In genomic region chrX:8891975-8892342, GRCm38 (mm10) we compare ENCODE assay signal across 9 mouse cellular contexts. TPM values are rescaled to one million over a fixed set of nuclear protein-coding genes. Genes with fewer than 3 reads are reported as not detected.
DNase-seq lines count a peak whose midpoint lies in the region; ATAC-seq and TF ChIP-seq lines count a peak whose summit lies in the region.
"Had no signal": no experiment of that assay in that cellular context is flagged by ENCODE, and none has a peak within 500 bp of the region (broad histone marks: within the 10 kb centered on the region; RNA-seq: fewer than 3 reads in every experiment).

No protein-coding gene starts in this region.

- no peaks in the 10 kb centered on the region for H3K9me3 ChIP-seq in heart, embryonic 14.5 days (ENCODE audit: control insufficient read depth, low read length)
- H3K9me3 ChIP-seq in hindbrain, embryonic 11.5 days (ENCODE audit: control insufficient read depth, low read length), result no peaks in the 10 kb centered on the region
- peaks cover 18% of the 10 kb centered on the region; the same call in 1 of the 2 replicates for H3K9me3 ChIP-seq in midbrain, embryonic 10.5 days (replicated peaks)

- peak overlapping the region in 1 of 2 experiments; percentile 55; a peak in 2 of 4 replicates for H3K4me3 ChIP-seq in heart, embryonic 14.5 days (ENCODE audit: control insufficient read depth in 1 of 2, insufficient read depth in 1 of 2, low read depth in 1 of 2, low read length in 2 of 2)
- peak overlapping the region; percentile 75 for H3K4me3 ChIP-seq in bone marrow macrophage, adult 2 months (ENCODE audit: insufficient read depth, low read length)
- H3K4me3 ChIP-seq in hindbrain, embryonic 11.5 days (ENCODE audit: low read depth, low read length), result peak overlapping the region; percentile 50
- peak overlapping the region; percentile 62 for H3K4me3 ChIP-seq in midbrain, embryonic 10.5 days

- no peak for DNase-seq in heart, adult 9 months (ENCODE audit: low spot score in 2 of 2)
- peak; percentile 2 for DNase-seq in hindbrain, embryonic 11.5 days (ENCODE audit: low spot score)
- no peak for DNase-seq in midbrain, embryonic 10.5 days (ENCODE audit: low spot score)
- DNase-seq in adrenal gland, postnatal 25 days, result no peak
- no peak for DNase-seq in gastrocnemius, adult 18-20 months (ENCODE audit: low spot score)
- DNase-seq in B cell, adult 2 months, result no peak

- no peak for ATAC-seq in heart, embryonic 14.5 days (ENCODE audit: insufficient number of reproducible peaks, insufficient read depth, low FRiP score, low read depth)
- peak; percentile 71 for ATAC-seq in hindbrain, embryonic 11.5 days (ENCODE audit: low FRiP score)

- TF ChIP-seq CTCF in bone marrow macrophage, adult 2 months (IDR thresholded peaks at IDR 0.05; ENCODE audit: low read depth, low read length), result no peak

- no peaks in the 10 kb centered on the region for H3K27me3 ChIP-seq in heart, embryonic 14.5 days (ENCODE audit: control insufficient read depth, insufficient read depth, low read length)
- no peaks in the 10 kb centered on the region for H3K27me3 ChIP-seq in hindbrain, embryonic 11.5 days (ENCODE audit: control insufficient read depth, insufficient read depth, low read length)
- H3K27me3 ChIP-seq in midbrain, embryonic 10.5 days (ENCODE audit: low read depth, poor library complexity, severe bottlenecking), result no peaks in the 10 kb centered on the region

- no peak for TF ChIP-seq POLR2A in bone marrow macrophage, adult 2 months (IDR thresholded peaks at IDR 0.05; ENCODE audit: borderline replicate concordance, low read depth, low read length)

- H3K27ac ChIP-seq in heart, embryonic 14.5 days (replicated peaks in 1 of 2; ENCODE audit: control insufficient read depth in 1 of 2, insufficient read depth in 1 of 2, low read depth in 2 of 2, low read length in 2 of 2), result no peak overlapping the region
- H3K27ac ChIP-seq in bone marrow macrophage, adult 2 months (ENCODE audit: insufficient read depth, low read depth, low read length), result no peak overlapping the region
- no peak overlapping the region; the same call in 1 of the 2 replicates for H3K27ac ChIP-seq in hindbrain, embryonic 11.5 days (ENCODE audit: low read depth, low read length)
- peak overlapping the region; percentile 87 for H3K27ac ChIP-seq in midbrain, embryonic 10.5 days (replicated peaks)

- 48% methylated on average over 4 of the region's 9 CpGs for WGBS in heart, embryonic 14.5 days
- 51% methylated on average over 3 of the region's 9 CpGs for WGBS in hindbrain, embryonic 11.5 days
- 63% methylated on average over 2 of the region's 9 CpGs for WGBS in midbrain, embryonic 10.5 days

- H3K4me2 ChIP-seq in heart, embryonic 14.5 days (ENCODE audit: low read length), result peak overlapping the region; percentile 75
- H3K4me2 ChIP-seq in hindbrain, embryonic 11.5 days (replicated peaks; ENCODE audit: low read depth, low read length), result peak overlapping the region; percentile 63

- H3K4me1 ChIP-seq in heart, embryonic 14.5 days (ENCODE audit: control insufficient read depth in 2 of 2, insufficient read depth in 2 of 2, low read length in 2 of 2), result no peaks in the 10 kb centered on the region
- peaks cover 10% of the 10 kb centered on the region for H3K4me1 ChIP-seq in bone marrow macrophage, adult 2 months (ENCODE audit: control insufficient read depth, insufficient read depth, low read length)
- no peaks in the 10 kb centered on the region for H3K4me1 ChIP-seq in hindbrain, embryonic 11.5 days (replicated peaks; ENCODE audit: control insufficient read depth, insufficient read depth, low read length)
- H3K4me1 ChIP-seq in midbrain, embryonic 10.5 days, result no peaks in the 10 kb centered on the region

- H3K36me3 ChIP-seq in heart, embryonic 14.5 days (ENCODE audit: control insufficient read depth, insufficient read depth, low read length), result no peaks in the 10 kb centered on the region
- H3K36me3 ChIP-seq in hindbrain, embryonic 11.5 days (ENCODE audit: control insufficient read depth, insufficient read depth, low read length), result no peaks in the 10 kb centered on the region
- 0 out of 2 replicates have a peak, but pooled peaks cover 6% of the 10 kb centered on the region for H3K36me3 ChIP-seq in midbrain, embryonic 10.5 days

- H3K9ac ChIP-seq in heart, embryonic 14.5 days (ENCODE audit: low read length), result no peak overlapping the region; the same call in 1 of the 2 replicates
- no peak overlapping the region for H3K9ac ChIP-seq in hindbrain, embryonic 11.5 days (ENCODE audit: low read depth, low read length)

RNA-seq across cellular contexts. Expression of gene B630019K06Rik, which starts 0.2 kb away (rescaled TPM):
- 1.7 and 2.3 TPM in 2 replicates for polyA plus RNA-seq in heart, embryonic 14.5 days (2014; fragmentation: Nextera tagmentation; extraction: Ambion mirVana)
- 1.3 and 2.7 TPM in 2 replicates for polyA plus RNA-seq in bone marrow macrophage, adult 2 months (2012; ENCODE audit: insufficient read depth, insufficient read length, missing spikeins)
- 6.7 and 7.1 TPM in 2 replicates for polyA plus RNA-seq in hindbrain, embryonic 11.5 days (2014; fragmentation: Nextera tagmentation; extraction: Ambion mirVana)
- 3.4 and 3.9 TPM in 2 replicates for polyA plus RNA-seq in midbrain, embryonic 10.5 days (2016; fragmentation: Nextera tagmentation; extraction: Ambion mirVana)
- total RNA-seq in adrenal gland, postnatal 25 days (2021), result 9.9 and 10.9 TPM in 2 replicates
- under 1 TPM; 0.23 to 0.28 TPM for total RNA-seq in gastrocnemius, adult 18-20 months (2021)

RNA-seq across cellular contexts. Expression of gene Gm5751, which starts 17.9 kb away (rescaled TPM):
- not detected in 2 replicates for polyA plus RNA-seq in heart, embryonic 14.5 days (2014; fragmentation: Nextera tagmentation; extraction: Ambion mirVana)
- not detected in 2 replicates for polyA plus RNA-seq in bone marrow macrophage, adult 2 months (2012; ENCODE audit: insufficient read depth, insufficient read length, missing spikeins)
- not detected in 2 replicates for polyA plus RNA-seq in hindbrain, embryonic 11.5 days (2014; fragmentation: Nextera tagmentation; extraction: Ambion mirVana)
- polyA plus RNA-seq in midbrain, embryonic 10.5 days (2016; fragmentation: Nextera tagmentation; extraction: Ambion mirVana), result not detected in 2 replicates
- not detected in 2 replicates for total RNA-seq in adrenal gland, postnatal 25 days (2021)
- total RNA-seq in gastrocnemius, adult 18-20 months (2021), result not detected
- total RNA-seq: hematopoietic stem cell, adult 5-6 weeks had no signal

RNA-seq across cellular contexts. Expression of gene Gm6592, which starts 48.2 kb away (rescaled TPM):
- polyA plus RNA-seq in heart, embryonic 14.5 days (2014; fragmentation: Nextera tagmentation; extraction: Ambion mirVana), result not detected in 2 replicates
- not detected in 2 replicates for polyA plus RNA-seq in bone marrow macrophage, adult 2 months (2012; ENCODE audit: insufficient read depth, insufficient read length, missing spikeins)
- not detected in 2 replicates for polyA plus RNA-seq in hindbrain, embryonic 11.5 days (2014; fragmentation: Nextera tagmentation; extraction: Ambion mirVana)
- polyA plus RNA-seq in midbrain, embryonic 10.5 days (2016; fragmentation: Nextera tagmentation; extraction: Ambion mirVana), result not detected in 2 replicates
- total RNA-seq in adrenal gland, postnatal 25 days (2021), result not detected in 2 replicates
- not detected for total RNA-seq in gastrocnemius, adult 18-20 months (2021)
- total RNA-seq: hematopoietic stem cell, adult 5-6 weeks had no signal
